Mouse (Mus musculus): ENCODE results near the gene Slc25a35. TPM values are rescaled to one million over a fixed set of nuclear protein-coding genes. Genes with fewer than 3 reads are reported as not detected.
A peak's percentile ranks its signal among the peaks of the same experiment; 100 is the strongest.

Slc25a35 gene
- polyA plus RNA-seq, 1 experiment = 40.4 TPM

DNA sequence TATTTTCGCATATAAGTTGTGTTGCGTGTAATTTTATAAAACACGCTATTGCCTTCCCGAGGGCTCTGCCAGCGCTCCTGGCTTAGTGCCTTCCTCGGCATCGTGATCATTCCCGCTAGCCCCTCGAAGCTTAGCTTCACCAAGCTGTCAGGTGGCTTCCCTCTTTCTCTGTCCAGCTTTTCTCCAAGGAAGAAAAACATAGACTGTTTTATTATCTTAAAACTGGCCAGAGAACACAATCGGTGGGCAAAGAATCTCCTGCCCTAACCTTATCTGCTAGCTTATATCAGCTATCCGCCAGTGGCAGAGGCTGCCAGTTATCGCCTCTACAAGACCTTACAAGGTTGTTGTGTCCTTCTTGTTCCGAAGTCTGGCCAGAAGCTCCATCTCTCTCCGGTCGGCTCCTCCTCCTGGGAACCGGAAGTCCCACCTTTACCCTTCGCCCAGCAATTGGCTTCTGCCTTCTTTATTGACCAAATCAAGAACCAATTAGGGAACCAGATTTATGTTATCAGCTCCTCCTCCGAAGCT, 44.2 kb downstream of the Slc25a35 start:
- peak; percentile 85 for DNase-seq
- H3K4me1 ChIP-seq (ENCODE audit: control insufficient read depth, insufficient read depth, low read length) = peaks cover 3% of the 10 kb centered on the region; the same call in 1 of the 2 replicates
- TF ChIP-seq POLR2A (IDR thresholded peaks at IDR 0.05; ENCODE audit: borderline replicate concordance, extremely low read depth, low read depth, low read length) (peak; percentile 87; the same call in 1 of the 2 replicates), CTCF (IDR thresholded peaks at IDR 0.05; ENCODE audit: insufficient read depth, low read length) (no peak)
- peak overlapping the region; percentile 62 for H3K4me3 ChIP-seq (replicated peaks; ENCODE audit: extremely low read depth, low read depth, low read length)
- under 1% methylated on average over 18 of the region's 18 CpGs for WGBS

DNA sequence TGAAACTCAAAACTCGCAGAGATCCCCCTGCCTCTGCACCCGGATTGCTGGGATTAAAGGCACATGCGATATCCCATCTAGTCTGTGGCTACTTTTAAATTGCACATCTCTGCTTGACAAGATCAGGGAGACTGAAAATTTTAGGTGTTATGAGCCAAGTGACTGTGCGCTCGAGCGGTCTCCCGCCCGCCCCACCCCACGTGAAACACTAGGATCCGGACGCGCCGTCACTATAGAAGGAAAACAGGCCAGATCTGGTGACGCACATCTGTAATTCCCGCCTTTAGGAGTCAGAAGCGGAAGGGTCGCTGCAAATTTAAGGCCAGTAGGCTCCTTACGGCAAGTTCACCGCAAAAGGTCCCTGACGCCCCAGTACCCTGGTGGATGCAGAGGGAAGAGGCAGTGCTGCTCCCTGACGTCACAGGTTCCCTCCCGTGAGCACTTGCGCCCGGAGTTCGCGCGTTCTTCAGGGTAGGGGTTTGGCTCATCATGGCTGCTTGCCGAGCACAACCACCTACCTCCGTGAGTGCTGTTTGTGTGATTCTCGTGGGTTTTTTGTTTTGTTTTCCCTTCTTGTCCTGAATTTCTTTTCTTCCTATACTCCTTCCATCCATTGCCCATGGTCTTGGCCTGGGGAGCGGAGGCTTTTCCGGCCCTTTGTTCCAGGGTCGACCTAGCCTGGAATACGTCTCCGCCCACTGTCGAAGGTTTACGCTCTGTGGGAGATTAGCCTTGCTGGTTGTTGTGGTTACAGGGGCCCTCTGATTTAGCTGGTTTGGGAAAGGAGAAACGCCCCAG, 47.9 kb downstream of the Slc25a35 start, which contains the start of gene Ctc1:
TSS of gene Ctc1 (plus strand) at position 268 of the 798 bp plus-strand sequence.
- Histone ChIP-seq H3K4me3 (replicated peaks; ENCODE audit: extremely low read depth, low read depth, low read length) (peak within 1 kb of the TSS; percentile 97), H3K4me1 (ENCODE audit: control insufficient read depth, insufficient read depth, low read length) (peaks cover 3% of the 10 kb centered on the region; the same call in 1 of the 2 replicates)
- 1% methylated on average over 38 of the region's 38 CpGs for WGBS
- peak; percentile 85 for DNase-seq
- TF ChIP-seq CTCF (IDR thresholded peaks at IDR 0.05; ENCODE audit: insufficient read depth, low read length) (peak; percentile 75), POLR2A (IDR thresholded peaks at IDR 0.05; ENCODE audit: borderline replicate concordance, extremely low read depth, low read depth, low read length) (peak; percentile 95; the same call in 1 of the 2 replicates)

DNA sequence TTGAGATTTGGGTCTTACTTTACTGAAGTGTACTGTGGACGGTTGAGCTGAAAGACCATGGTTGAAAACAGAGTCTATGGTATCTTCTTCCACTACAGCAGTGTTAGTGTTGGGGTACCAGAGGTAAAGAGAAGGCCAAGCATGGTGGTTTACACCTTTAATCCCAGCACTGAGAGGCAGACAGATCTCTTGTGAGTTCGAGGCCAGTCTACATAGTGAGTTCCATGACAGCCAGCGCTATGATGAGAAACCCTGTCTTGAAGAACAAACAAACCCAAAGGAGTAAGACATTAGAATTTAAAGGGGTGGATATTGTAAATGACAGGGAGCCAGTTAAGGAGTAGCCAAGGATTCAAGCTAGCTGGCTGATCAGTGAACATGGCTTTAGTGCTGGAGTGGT, 48.8 kb downstream of the Slc25a35 start:
- no peak for TF ChIP-seq CTCF (IDR thresholded peaks at IDR 0.05; ENCODE audit: insufficient read depth, low read length)
- no peak for TF ChIP-seq POLR2A (IDR thresholded peaks at IDR 0.05; ENCODE audit: borderline replicate concordance, extremely low read depth, low read depth, low read length)
- DNase-seq = no peak
- H3K4me1 ChIP-seq (ENCODE audit: control insufficient read depth, insufficient read depth, low read length) = peaks cover 3% of the 10 kb centered on the region; the same call in 1 of the 2 replicates
- 56% methylated on average over 3 of the region's 3 CpGs for WGBS
- H3K4me3 ChIP-seq (replicated peaks; ENCODE audit: extremely low read depth, low read depth, low read length) = no peak overlapping the region

DNA sequence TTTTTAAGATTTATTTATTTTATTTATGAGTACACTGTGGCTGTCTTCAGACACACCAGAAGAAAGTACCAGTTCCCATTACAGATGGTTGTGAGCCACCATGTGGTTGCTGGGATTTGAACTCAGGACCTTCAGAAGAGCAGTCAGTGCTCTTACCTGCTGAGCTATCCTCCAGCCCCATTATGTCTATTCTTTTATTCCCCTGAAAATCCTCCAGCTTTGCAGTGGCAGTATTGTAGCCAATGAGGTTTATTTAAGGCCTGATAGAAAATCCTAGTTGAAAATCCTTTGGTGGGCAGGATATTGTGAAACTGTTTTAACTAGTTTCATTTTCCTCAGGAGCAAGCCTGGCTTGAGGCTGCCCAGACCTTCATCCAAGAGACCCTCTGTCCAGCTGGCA, 52.8 kb downstream of the Slc25a35 start:
- TF ChIP-seq POLR2A (IDR thresholded peaks at IDR 0.05; ENCODE audit: borderline replicate concordance, extremely low read depth, low read depth, low read length) (no peak), CTCF (IDR thresholded peaks at IDR 0.05; ENCODE audit: insufficient read depth, low read length) (no peak)
- no peaks in the 10 kb centered on the region; the same call in 1 of the 2 replicates for H3K4me1 ChIP-seq (ENCODE audit: control insufficient read depth, insufficient read depth, low read length)
- H3K4me3 ChIP-seq (replicated peaks; ENCODE audit: extremely low read depth, low read depth, low read length) = no peak overlapping the region
- no peak for DNase-seq

Other genes starting within 250 kb of the Slc25a35 start
- 74.3 and 75.3 TPM in 2 replicates for gene Ndel1, start 96.3 kb upstream of the Slc25a35 start, polyA plus RNA-seq (2012; rRNA removed)
- 0.14 and 1.4 TPM in 2 replicates for gene Rnf222, start 79.6 kb upstream of the Slc25a35 start, polyA plus RNA-seq (2012; rRNA removed)
- 469 and 674 TPM in 2 replicates for gene Rpl26, start 66.5 kb upstream of the Slc25a35 start, polyA plus RNA-seq (2012; rRNA removed)
- 0.19 and 0.25 TPM in 2 replicates for gene Odf4, start 41.0 kb upstream of the Slc25a35 start, polyA plus RNA-seq (2012; rRNA removed)
- gene Arhgef15, start 10.7 kb upstream of the Slc25a35 start, polyA plus RNA-seq (2012; rRNA removed) = 359 and 419 TPM in 2 replicates
- 11.6 and 15.4 TPM in 2 replicates for gene Rangrf, start 7.1 kb downstream of the Slc25a35 start, polyA plus RNA-seq (2012; rRNA removed)
- gene Pfas, start 40.3 kb downstream of the Slc25a35 start, polyA plus RNA-seq (2012; rRNA removed) = 10.0 and 11.3 TPM in 2 replicates
- 23.7 and 30.1 TPM in 2 replicates for gene Ctc1, start 47.8 kb downstream of the Slc25a35 start, polyA plus RNA-seq (2012; rRNA removed)
- gene Aurkb, start 77.5 kb downstream of the Slc25a35 start, polyA plus RNA-seq (2012; rRNA removed) = 3.2 and 6.8 TPM in 2 replicates
- 21.0 and 22.8 TPM in 2 replicates for gene Borcs6, start 91.6 kb downstream of the Slc25a35 start, polyA plus RNA-seq (2012; rRNA removed)
- 69.8 and 75.7 TPM in 2 replicates for gene Tmem107, start 102.7 kb downstream of the Slc25a35 start, polyA plus RNA-seq (2012; rRNA removed)
- 120 and 129 TPM in 2 replicates for gene Vamp2, start 120.4 kb downstream of the Slc25a35 start, polyA plus RNA-seq (2012; rRNA removed)
- gene Per1, start 127.1 kb downstream of the Slc25a35 start, polyA plus RNA-seq (2012; rRNA removed) = 36.8 and 78.5 TPM in 2 replicates
- gene Hes7, start 152.3 kb downstream of the Slc25a35 start, polyA plus RNA-seq (2012; rRNA removed) = 0.25 and 0.95 TPM in 2 replicates
- gene 9130213A22Rik, start 154.5 kb downstream of the Slc25a35 start, polyA plus RNA-seq (2012; rRNA removed) = 1.1 and 1.2 TPM in 2 replicates
- gene Aloxe3, start 157.8 kb downstream of the Slc25a35 start, polyA plus RNA-seq (2012; rRNA removed) = 2.6 and 23.9 TPM in 2 replicates
- gene Alox12b, start 188.9 kb downstream of the Slc25a35 start, polyA plus RNA-seq (2012; rRNA removed) = 43.9 TPM in 1 of 2 replicates, not detected in the other
- not detected in 2 replicates for gene Alox8, start 229.7 kb downstream of the Slc25a35 start, polyA plus RNA-seq (2012; rRNA removed)

All from lung, adult 2 months (tissue).